Mouse (Mus musculus) retina, adult 2 months (tissue): ENCODE measurements around the gene Mrps18a.

Experiments used
- DNase-seq: peaks from one replicate; pipeline ENCODE4 v3.0.0-alpha.2; 2012; ENCODE audit warnings: low read depth, low spot score

Mrps18a gene

DNA sequence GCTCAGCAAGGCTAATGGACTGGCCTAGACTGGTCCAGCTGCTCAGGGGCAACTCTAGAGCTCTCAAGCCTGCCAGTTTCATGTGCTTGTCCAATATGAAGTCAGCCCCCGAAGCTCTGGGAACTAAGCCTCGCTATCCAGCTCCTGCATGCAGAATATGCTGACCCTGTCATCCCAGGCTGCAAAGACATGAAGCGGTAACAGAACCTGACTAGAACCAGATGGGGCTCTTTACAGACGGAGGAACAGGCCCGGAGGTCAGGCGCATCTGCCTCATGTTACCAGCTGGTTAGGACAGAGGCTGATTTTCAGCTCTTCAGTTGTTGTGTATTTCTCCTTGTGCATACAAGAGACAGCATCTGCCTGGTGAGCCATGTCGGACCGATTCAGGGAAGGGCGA is 8.9 kb upstream of the Mrps18a start:
- no peak for DNase-seq

DNA sequence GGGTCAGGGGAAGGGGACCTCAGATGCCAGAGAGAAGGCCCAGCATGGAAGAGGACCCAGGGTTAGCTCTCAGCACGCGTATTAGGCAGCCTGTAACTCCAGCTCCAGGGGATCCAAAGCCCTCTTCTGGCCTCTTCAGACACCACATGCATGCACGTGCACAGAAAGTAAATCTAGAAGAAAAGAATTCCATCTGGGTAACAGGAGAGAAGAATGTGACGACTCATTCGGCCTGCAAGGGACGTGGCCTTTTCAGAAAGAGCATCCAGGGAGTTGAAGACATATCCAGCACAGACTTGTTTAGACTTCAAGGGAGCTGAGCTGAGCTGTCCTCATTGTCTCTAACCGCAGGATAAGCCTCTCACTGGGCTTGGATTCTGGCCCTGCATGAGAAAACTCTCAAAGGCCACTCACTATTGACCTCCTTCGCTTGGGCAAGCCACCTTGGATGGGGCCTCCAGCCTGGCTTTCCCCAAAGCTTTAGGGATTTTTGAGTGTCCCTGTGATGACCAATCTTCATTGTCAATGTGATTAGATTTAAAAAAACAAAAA is 8.1 kb upstream of the Mrps18a start:
- no peak for DNase-seq

DNA sequence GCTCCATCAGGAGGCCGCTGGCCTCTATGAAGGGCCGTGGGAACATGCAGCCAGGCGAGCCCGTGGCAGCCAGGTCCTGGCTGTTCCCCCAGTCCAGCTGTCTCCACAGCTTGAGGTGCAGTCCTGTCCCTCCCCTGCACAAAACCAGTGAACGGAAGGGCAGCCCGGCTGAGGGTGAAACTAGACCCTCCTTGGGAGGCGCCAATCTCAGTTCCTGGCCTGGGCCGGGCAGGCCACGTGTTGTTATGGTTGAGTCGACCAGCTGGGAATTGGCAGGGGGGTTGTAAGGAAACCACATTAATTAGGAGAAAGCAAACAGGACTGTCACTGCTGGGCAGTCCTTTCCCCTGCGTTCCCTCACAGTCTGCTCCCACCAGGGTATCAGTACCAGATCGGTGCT is 6.3 kb upstream of the Mrps18a start:
- no peak for DNase-seq

DNA sequence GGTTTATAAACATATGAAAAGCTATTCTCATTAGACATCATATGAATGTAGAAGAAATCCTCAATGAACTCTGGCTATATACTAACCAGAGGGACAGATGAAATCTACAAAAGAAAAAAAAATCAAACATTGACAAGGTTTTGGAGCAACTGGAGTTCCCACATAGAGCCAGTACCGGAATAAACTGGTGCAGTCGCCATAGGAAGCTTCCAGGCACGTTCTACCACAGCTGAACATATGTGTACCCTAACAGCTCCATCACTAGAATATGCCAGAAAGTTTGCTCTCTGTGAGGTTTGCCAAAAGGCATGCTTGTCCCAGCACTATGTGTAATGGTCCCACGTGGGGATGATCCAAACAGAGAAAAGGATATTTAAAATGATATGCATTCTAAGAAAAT is 2.5 kb upstream of the Mrps18a start:
- DNase-seq: no peak

DNA sequence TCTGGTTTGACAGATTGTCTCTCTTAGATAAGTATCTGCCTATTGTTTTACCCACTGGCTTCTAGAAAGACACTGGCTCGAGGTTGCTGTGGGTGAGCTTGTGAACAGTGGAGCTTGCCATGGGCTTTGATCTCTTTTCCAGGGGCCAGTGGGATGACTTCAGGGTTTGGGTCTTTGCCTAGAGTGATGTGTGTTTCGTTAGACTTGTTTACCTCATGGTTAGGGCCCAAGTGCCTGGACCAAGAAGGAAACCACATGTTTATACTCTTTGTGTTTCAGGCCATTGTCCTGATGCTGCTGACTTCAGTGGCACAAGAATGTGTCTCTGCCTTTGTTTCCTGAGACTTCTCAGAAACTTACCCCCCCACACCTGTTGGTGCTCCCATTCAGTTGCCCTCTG is 4.7 kb downstream of the Mrps18a start:
- no peak for DNase-seq

DNA sequence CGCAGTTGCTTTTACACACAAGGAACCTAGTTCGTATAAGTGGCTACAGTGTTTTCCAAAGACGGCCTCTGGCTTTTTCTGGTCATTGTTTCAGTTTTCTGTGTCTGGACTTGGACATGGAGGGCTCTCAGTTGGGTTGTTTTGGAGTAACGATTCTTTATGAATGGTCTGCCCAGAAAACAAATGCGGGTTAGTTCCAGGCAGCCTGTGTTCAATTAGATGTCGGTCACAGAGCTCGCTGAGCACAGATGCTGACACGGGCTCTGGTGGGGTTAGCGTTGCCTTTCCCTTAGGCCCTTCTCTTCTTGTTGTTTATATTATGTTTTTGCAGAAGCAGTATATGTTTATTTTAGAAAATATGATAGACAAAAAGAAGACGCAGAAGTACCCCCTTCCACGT is 5.4 kb downstream of the Mrps18a start:
- no peak for DNase-seq

DNA sequence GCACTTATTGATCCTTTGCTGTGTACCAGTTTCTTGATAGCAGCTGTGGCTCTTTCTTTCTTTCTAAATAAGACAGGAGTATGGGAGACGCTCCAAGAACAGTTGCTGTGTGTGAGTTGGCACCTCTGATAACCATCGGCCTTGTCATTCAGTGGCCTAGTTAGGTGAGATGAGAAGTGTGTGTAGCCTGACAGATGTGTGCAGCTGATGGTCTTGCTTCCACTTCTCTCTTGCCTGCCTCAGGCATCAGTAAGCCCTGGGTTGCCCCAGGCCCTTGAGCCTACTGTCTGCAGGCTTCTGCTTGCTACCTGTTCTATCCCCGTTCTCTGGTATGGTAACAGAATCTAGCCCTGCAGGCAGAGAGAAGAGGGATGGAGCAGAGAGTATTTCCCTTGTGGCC is 6.1 kb downstream of the Mrps18a start:
- DNase-seq: no peak

DNA sequence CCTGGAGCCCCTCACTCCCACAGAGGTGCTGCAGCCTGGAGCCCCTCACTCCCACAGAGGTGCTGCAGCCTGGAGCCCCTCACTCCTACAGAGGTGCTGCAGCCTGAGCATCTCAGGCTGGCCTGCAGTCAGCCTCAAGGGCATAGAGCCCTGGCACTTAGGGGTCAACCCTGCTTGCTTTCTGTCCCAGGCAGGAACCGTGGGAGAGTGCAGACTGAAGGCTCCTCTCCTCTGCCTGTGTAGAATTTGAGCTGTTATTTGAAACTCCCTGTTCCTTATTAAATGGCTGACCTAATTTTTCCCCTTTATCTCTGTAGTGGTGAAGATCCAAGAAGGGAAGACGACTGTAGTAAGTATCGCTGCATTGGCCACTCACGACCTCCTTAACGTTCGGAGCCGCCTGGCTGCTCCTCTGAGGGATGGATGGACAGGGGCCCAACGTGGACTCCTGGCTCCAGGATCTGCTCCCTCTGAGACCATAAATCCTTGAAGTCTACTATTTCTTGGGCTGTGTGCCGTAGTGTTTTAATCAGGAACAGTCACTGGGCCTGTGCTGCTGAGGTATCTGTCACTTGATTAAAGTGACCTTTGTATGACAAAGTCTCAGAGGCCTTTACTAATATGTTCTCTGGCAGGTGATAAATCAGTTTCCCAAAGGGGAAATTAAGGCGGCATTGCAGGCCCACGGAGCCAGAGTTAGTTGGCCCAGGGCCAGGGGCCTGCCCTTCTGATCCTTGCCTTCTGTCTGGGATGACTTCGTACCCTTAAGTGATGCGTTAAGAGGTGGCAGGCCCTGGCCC is 7.0 kb downstream of the Mrps18a start:
- DNase-seq: no peak

DNA sequence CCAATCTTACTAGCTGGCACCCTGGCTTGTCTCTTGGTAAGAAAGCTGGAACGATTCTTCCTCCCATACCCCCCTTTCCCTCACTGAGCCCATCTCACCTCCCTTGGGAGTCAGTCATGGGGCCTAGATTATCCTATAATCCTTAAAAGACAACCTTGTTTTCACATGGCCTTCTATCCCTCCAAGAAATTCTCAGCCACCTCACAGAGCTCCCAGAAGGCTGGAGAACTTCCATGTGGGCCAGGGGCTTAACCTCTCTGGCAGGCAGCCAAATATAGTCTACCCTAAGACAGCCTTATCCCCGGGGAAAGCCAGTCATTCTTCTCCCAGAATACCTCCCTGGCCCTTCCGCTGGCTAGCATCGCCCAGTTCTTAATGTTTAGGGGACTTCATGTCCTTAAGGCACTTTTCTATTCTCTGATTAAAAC is 7.7 kb downstream of the Mrps18a start:
- no peak for DNase-seq

DNA sequence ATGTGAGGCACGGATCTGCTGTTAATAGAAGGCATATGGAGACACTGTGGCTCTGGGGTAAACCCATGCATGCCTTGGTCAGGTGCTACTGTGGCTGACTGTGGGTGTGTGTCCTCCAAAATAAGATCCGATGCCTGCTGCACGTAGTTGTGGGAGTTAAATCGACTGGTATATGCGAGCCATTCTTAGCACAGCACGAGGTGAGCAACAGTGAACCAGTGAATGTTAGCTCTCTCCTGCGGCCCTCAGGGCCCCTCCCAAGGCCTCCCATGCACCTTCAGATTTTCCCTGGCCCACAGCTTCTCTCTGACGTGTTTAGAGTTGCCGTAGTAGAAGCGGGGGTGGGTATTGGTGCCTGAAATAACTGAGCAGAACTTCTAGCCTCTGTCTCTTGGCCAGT is 8.9 kb downstream of the Mrps18a start:
- DNase-seq: no peak

DNA sequence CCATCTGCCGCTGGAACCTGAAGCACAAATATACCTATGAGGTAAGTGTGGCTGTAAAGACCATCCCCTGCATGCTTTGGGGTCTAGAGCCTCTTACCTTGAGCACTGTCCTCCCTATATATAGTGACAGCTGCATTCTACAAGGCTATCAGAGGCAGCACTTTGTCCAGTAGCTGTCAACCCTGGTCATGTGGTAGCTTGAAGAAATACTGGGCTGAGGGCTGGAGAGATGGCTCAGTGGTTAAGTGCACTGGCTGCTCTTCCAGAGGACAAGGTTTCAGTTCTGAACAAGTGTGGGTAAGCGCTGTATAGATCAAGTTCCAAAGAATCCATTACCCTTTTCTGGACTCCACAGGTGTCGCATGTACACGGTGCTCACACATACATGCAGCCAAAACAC is 12.0 kb downstream of the Mrps18a start:
- no peak for DNase-seq

DNA sequence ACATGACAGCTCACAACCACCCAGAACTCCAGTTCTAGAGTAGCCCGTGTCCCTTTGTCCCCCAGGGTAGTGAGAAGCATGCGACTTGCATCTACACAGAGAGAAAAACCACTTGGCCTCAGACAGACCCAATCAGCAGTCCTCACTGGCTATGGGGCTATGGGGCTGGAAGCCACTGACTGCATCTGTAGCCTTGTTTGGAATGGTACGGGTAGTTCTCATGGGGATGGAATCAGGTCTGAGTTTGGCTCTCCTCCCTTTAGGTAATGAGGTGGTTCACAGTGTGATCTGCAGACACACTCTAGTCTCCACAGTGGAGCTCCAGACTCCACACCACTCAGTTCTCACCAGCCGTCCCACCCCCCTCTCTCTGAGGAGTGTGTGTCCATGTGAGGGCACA is 12.5 kb downstream of the Mrps18a start:
- no peak for DNase-seq

DNA sequence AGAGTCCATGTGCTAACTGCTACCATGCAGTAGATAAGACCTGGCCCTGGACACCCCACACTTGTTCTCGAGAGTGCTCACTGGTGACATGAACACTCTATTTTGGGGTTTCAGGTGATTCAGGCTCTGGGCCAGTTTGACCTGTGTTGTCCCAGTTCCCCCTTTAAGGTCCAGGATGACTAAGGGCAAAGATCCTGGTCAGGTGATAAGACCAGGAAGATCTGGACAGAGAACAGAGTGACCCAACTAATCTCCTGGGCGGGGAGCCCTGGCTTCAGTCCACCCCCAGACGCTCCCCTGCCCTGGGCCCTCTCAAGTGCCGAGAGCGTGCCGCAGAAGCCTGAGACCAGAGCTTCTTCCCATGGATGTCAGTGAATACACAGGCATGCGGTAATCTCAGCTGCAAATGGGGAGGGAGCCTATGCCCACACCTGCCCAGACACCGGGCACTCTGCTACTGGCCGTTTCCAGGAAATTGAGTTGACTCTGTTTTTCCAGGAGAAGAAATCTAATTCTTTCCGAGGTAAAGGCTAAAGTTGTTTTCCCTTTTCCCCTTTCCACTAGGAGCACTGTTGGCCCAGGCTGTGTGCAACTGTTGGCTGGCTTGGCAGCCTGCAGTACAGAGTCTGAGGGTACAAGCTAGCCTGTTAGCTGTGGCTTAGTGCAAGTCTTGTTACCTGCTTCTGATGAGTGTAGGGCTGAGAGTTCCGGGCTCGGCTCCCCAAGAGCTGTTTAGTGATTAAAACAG is 13.3 kb downstream of the Mrps18a start:
- no peak for DNase-seq

DNA sequence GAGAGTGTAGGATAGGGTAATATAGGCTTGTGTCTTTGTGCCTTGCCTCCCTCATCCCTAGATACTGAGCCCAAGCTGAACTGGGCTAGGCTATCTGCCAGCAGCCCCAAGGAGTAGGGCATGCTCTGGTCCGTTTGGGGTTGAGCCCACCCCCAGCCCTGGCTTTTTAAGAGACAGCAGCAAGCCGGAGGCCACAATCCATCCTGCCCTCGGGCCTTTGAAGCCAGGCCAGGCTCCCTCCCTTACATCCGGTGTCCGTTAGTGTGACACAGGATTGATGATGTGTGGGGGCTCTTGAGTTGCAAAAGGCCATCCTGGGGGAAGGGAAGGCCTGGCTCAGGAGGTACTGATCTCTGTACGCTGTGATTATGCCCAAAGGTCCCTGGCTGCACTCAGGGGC is 15.8 kb downstream of the Mrps18a start:
- DNase-seq: no peak

DNA sequence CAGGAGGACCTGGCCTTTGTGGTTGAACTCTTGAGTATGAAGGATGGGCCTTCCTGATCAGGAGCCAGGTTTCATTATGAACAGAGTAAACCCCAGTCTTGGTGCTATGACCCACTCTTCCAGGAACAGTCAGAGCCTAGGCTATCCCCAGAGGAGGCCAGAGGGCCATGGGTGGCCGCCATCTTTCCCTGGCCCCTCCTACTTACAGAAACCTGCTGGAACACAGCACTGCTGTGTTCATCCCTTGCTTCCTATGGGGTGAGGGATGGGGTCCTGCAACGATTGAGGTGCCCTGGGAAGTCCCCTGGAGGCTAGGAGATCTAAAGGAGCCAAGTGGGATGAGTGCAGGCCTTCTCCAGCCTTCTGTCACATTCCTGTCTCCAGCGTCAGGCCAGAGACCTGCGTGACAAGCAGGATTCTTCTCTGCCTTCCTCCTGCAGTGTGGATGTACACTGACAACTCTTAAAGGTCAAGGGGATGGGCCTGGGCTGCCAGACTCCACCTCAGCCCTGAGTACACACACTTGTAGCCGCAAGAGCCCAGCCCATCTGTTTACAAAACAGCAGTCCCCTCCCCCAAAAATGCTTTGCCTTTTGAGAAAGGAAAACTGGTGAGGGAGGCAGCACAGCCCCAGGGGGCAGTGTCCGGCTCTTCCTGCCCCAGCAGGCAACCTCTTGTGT is 17.2 kb downstream of the Mrps18a start:
- no peak for DNase-seq

DNA sequence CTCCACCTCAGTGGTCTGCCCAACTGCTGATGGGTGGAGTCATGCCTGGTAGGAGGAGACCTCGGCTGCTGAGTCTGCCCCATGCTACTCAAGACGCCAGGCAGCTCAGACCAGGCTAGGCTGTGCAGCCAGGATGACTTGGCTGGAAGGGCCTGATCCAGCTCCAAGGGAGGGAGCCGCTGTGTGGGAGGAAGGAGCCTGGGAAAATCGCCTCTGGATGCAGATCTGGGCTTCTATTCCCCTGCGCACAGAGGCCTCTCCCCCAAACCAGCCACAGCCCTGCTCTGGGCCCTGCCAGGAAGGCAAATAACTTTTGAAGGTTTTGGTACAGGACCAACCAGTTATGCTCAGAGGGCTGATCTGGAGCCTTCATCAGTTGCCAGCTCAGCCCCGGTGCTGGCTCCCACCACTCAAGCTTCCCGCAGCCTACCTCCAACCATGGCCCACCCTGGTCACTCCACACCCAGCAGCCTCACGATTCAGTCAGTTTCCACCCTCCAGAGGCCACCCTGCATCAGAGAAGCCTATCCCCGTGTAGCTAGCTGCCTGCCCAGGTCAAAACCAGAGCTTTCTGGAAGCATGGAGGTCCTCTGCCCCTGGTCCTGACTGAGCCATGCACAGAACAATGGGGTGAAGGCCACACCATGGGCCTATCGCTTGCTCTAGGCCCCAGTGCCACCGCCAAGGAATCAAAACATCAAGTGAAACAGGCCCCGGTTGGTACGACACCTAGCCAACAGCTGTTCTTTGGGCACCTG is 19.1 kb downstream of the Mrps18a start:
- DNase-seq: no peak

DNA sequence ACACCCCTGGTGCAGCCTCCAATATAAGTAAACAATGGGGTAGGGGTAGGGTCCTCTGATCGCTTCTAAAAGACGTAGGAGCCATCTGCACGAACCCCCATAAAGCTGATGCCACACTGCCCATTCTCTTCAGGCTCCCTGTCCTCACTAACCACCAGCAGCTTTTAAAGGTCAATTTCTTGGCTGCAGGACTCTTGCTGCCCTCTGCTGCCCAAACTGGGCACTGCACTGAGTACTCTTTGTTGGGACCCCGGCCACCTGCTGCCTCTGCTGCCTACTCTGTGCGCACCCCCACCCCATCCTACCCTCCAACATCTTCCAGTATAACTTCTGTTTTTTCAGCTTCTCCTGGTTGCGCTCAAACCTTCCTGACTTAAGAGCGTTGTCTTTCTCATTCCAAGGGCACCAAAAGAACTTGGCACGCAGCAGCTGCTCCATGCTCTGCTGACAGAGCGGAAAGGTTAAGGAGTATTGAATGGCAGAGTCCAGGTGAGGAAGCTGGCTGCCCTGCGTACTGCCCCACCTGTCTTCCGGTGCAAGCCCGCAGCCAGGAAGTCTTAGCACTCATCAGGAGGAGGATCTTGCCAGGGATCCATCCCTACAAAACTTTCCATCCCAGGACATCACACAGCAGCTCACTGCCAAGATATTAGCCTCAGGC is 21.4 kb downstream of the Mrps18a start:
- no peak for DNase-seq

DNA sequence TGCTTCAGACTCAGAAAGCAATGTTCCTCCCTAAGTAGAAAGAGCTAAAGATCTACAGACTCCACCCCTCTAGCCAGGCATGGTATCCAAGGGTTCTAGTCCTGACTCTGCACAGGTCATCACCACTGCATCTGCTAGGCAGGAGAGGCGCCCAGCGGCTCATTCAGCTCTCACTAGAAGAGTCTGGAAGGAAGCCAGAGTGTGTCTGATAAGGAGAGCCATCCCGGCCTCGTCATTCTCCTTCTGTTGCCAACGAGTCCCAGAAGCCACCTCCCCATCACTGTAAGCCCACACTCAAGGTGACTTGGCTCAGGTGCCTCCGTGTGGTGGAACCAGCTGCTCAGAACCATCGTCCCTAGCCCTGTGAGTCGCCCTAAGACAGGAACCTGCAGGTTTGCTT is 22.1 kb downstream of the Mrps18a start:
- DNase-seq: no peak

DNA sequence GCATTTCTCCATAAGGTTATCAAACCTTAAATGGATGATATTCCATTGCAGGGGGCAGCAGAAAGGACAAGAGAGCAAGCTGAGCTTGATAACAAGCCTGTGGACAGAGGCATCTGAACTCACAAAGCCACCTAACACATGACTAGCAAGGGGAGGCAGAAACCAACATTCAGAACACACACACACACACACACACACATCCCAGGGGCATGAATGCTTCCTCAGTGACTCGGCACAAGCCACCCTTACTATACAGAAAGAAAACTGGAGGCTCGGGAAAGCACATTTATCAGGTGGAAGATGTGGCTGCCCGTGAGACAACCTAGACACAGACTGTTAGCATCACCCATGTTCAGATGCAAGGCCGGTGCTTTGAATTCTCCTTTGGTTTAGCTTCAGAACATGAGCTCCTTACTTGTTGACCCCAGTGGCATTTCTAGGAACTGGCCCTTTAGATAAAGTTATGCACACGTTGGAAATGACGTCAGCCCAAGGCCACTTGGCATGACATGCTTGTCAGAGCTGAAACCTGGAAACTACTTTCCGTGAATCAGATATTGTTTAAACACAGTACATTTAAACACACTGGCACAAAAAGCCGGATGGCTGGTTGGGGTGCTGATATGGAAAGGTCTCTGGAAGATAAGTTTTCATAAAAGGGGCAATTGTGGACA is 27.9 kb downstream of the Mrps18a start:
- no peak for DNase-seq

DNA sequence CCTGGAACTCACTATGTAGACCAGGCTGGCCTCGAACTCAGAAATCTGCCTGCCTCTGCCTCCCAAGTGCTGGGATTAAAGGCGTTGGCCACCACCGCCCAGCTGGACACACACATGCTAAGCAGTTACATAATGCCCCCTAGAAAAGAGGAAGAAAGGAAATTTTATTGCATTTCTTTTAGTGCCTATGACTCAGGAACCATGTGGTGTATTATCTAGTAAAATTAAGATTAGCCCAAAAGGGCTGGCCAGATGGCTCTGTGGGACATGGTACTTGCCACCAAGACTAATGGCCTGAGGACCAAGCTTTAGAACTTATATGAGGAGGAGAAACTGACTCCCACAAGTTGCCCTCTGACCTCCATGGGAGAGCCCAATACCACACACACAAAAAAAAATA is 29.1 kb downstream of the Mrps18a start:
- no peak for DNase-seq
